Mouse (Mus musculus): ENCODE results near the gene Plpp3. TPM values are rescaled to one million over a fixed set of nuclear protein-coding genes. Genes with fewer than 3 reads are reported as not detected.

Plpp3 gene
- total and polyA plus RNA-seq, 2 experiments from 2014 or later: 167 to 180 TPM

DNA sequence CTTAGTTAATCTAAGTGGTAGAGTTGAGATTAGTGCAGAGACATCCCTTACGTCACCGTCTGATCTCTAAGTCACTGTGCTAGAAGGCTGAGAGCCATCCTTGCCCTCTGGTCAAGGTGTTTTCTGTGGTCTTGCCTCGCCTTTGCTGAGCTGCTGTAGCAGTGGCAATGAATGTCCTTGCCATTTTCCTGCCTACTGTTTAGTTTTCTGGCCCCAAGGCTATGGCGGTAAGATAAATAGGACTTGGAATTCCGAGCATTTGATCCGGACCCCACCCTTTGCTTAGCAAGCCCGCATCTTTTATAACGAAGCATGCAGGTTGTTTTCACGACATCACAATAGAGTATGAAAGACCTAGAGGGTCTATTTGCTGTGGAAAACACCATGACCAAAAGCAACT lies 38.1 kb downstream of the Plpp3 start:
- DNase-seq (ENCODE audit: low spot score): no peak
- Histone ChIP-seq H3K27ac (no peak overlapping the region), H3K4me1 (ENCODE audit: insufficient read depth, low read length) (0 out of 2 replicates have a peak, but pooled peaks cover 3% of the 10 kb centered on the region), H3K9ac (replicated peaks; ENCODE audit: low read length) (no peak overlapping the region), H3K4me3 (ENCODE audit: low read length) (no peak overlapping the region), H3K4me2 (ENCODE audit: low read depth, low read length) (no peak overlapping the region), H3K27me3 (ENCODE audit: insufficient read depth, low read length) (no peaks in the 10 kb centered on the region), H3K9me3 (ENCODE audit: low read length) (no peaks in the 10 kb centered on the region), H3K36me3 (ENCODE audit: insufficient read depth, low read length) (no peaks in the 10 kb centered on the region)
- no peak for TF ChIP-seq CTCF (IDR thresholded peaks at IDR 0.05; ENCODE audit: low read depth)
- ATAC-seq: no peak
- 75% methylated on average over 9 of the region's 9 CpGs for WGBS

DNA sequence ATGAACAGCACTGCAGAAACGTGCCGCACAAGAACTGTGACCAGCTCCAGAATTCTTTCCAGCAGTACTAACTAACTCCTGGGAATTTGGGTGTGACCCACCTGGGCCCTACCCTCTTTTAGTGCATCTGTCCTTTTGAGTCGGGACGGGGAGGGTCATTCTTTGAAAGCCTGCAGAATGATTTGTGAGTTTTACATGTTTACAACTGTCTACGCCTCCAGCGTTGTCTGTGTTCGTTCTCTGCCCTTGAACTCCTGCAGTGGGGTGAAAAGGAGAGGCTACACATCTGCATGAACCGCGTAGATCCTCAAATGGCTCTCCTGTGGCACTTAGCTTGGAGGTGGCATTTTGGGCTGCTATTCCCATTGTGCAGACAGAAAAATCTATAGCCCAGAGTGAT lies 39.0 kb downstream of the Plpp3 start:
- no peak for TF ChIP-seq CTCF (IDR thresholded peaks at IDR 0.05; ENCODE audit: low read depth)
- no peak overlapping the region for H3K27ac ChIP-seq
- H3K9me3 ChIP-seq (ENCODE audit: low read length): no peaks in the 10 kb centered on the region
- H3K9ac ChIP-seq (replicated peaks; ENCODE audit: low read length): no peak overlapping the region
- H3K36me3 ChIP-seq (ENCODE audit: insufficient read depth, low read length): no peaks in the 10 kb centered on the region
- WGBS: 77% methylated on average over 9 of the region's 9 CpGs
- H3K4me1 ChIP-seq (ENCODE audit: insufficient read depth, low read length): no peaks in the 10 kb centered on the region
- ATAC-seq: no peak
- DNase-seq (ENCODE audit: low spot score): no peak
- H3K27me3 ChIP-seq (ENCODE audit: insufficient read depth, low read length): no peaks in the 10 kb centered on the region
- H3K4me3 ChIP-seq (ENCODE audit: low read length): no peak overlapping the region
- H3K4me2 ChIP-seq (ENCODE audit: low read depth, low read length): no peak overlapping the region

DNA sequence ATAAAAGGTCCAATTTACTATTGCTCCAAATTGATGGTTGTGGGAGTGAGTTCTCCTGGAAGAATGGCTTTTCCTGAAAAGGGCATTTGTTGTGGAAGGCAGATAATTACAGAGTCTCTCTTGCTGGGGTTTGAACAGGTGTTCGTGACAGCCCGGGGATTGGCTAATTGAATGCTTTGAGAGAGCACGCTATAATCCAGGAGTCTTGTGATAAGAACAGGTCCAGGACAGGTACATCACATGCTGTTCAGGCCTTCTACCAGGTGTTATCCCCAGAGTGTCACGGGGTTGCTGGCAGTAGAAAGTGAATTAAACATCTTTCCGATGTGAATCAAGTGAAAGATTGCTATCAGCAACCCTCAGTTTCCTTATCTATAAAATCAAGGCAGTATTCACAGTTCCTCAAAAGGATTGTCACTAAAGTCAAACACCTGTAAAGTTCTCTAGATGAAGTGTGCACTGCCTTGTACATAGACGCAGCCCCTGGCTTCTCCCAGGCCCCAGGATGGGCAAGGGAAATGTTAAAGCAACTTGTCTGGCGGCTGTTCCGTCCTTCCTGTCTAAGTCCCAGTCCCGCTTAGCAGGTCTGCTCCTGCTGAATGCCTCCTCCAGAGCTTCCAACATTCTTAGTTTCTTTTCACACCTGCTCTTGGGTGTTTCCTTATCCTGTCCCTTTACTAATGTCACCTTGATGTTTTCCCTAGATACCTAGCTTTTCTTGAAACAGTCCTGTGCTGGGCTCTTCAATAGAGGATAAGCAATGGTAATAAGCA lies 40.0 kb downstream of the Plpp3 start:
- Histone ChIP-seq H3K4me3 (ENCODE audit: low read length) (no peak overlapping the region), H3K27ac (no peak overlapping the region), H3K27me3 (ENCODE audit: insufficient read depth, low read length) (no peaks in the 10 kb centered on the region), H3K9ac (replicated peaks; ENCODE audit: low read length) (no peak overlapping the region), H3K4me2 (ENCODE audit: low read depth, low read length) (no peak overlapping the region), H3K9me3 (ENCODE audit: low read length) (no peaks in the 10 kb centered on the region), H3K36me3 (ENCODE audit: insufficient read depth, low read length) (no peaks in the 10 kb centered on the region), H3K4me1 (ENCODE audit: insufficient read depth, low read length) (no peaks in the 10 kb centered on the region)
- 74% methylated on average over 9 of the region's 9 CpGs for WGBS
- DNase-seq (ENCODE audit: low spot score) (no peak), ATAC-seq (no peak)
- TF ChIP-seq CTCF (IDR thresholded peaks at IDR 0.05; ENCODE audit: low read depth): no peak

GRCm38 (mm10) chr4:105198696-105199095 lies 41.5 kb downstream of the Plpp3 start:
- ATAC-seq (no peak), DNase-seq (ENCODE audit: low spot score) (no peak)
- H3K27me3 ChIP-seq (ENCODE audit: insufficient read depth, low read length): no peaks in the 10 kb centered on the region
- no peak overlapping the region for H3K9ac ChIP-seq (replicated peaks; ENCODE audit: low read length)
- no peaks in the 10 kb centered on the region for H3K36me3 ChIP-seq (ENCODE audit: insufficient read depth, low read length)
- no peaks in the 10 kb centered on the region for H3K9me3 ChIP-seq (ENCODE audit: low read length)
- H3K27ac ChIP-seq: no peak overlapping the region
- H3K4me1 ChIP-seq (ENCODE audit: insufficient read depth, low read length): no peaks in the 10 kb centered on the region
- no peak overlapping the region for H3K4me2 ChIP-seq (ENCODE audit: low read depth, low read length)
- no peak overlapping the region for H3K4me3 ChIP-seq (ENCODE audit: low read length)
- TF ChIP-seq CTCF (IDR thresholded peaks at IDR 0.05; ENCODE audit: low read depth): no peak
- whole genome bisulfite sequencing: 80% methylated on average over 5 of the region's 5 CpGs

DNA sequence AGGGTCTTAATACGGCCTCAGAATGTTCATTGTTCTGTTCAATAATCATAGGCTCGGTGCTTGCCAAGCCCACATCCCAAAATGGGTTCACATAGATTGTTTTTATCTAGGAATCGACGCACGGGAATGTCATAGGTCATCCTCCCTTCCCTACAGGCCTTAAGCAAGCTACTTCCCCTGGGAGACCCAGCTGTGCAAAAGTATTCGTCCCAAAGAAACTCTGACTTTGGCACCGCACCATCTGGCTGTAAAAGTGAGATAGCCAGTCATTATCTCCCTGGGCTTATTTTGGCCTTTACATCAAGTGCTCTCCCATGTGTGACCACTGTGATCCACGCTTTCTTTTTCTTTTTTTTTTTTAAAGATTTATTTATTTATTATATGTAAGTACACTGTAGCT lies 42.2 kb downstream of the Plpp3 start:
- Histone ChIP-seq H3K27me3 (ENCODE audit: insufficient read depth, low read length) (no peaks in the 10 kb centered on the region), H3K36me3 (ENCODE audit: insufficient read depth, low read length) (no peaks in the 10 kb centered on the region), H3K4me1 (ENCODE audit: insufficient read depth, low read length) (0 out of 2 replicates have a peak, but pooled peaks cover 6% of the 10 kb centered on the region), H3K4me3 (ENCODE audit: low read length) (no peak overlapping the region), H3K4me2 (ENCODE audit: low read depth, low read length) (no peak overlapping the region), H3K9me3 (ENCODE audit: low read length) (no peaks in the 10 kb centered on the region), H3K27ac (no peak overlapping the region), H3K9ac (replicated peaks; ENCODE audit: low read length) (no peak overlapping the region)
- DNase-seq (ENCODE audit: low spot score): no peak
- no peak for TF ChIP-seq CTCF (IDR thresholded peaks at IDR 0.05; ENCODE audit: low read depth)
- ATAC-seq: no peak
- 76% methylated on average over 8 of the region's 8 CpGs for WGBS

DNA sequence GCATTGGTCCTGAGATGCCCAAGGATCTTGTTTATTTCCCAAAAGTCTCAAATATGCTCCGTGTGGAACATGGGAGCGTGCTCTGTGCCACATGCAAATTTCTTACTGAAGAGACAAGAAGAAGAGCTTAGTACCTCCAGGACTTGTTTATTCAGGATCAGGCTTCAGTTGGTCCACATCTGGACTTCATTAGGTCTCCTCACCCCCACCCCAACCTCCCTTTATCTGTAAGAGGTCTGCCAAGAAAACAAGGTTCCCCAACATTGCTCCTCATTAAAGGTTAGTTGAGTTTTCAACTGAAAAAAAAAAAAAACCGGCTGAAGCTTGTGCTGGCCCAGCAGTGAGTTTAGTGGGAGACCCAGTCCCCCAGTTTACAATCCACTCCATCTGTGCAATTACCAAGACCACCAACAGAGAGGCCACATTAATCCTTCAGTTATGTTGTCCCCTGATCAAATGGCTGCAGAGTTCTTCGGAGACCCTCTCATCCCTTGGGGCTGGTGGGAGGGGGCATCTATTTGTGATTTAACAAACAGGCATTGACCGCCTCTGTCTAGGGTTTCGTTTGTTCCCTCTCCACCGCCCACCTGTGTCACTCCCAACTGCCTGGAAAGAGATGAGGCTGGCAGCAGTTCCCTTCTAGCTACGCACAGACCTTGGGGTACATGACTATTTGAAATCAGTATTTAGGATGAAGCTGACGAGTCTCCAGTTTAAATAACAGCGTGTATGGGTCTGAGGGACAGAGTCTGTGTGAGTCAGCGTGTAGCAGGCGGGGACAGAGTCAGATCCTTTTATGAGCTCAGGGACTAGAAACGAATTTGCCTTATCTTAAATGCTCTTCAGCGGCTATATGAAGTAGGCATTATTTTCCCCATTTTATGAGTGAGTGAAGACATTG lies 43.7 kb downstream of the Plpp3 start:
- no peak for ATAC-seq
- no peak overlapping the region for H3K4me2 ChIP-seq (ENCODE audit: low read depth, low read length)

More for the DNA sequence above, 43.7 kb downstream of the Plpp3 start:
- TF ChIP-seq CTCF (IDR thresholded peaks at IDR 0.05; ENCODE audit: low read depth): no peak
- no peak for DNase-seq (ENCODE audit: low spot score)
- H3K4me3 ChIP-seq (ENCODE audit: low read length): no peak overlapping the region
- no peaks in the 10 kb centered on the region for H3K9me3 ChIP-seq (ENCODE audit: low read length)
- no peak overlapping the region for H3K27ac ChIP-seq
- H3K36me3 ChIP-seq (ENCODE audit: insufficient read depth, low read length): no peaks in the 10 kb centered on the region
- peaks cover 21% of the 10 kb centered on the region; the same call in 1 of the 2 replicates for H3K4me1 ChIP-seq (ENCODE audit: insufficient read depth, low read length)
- no peaks in the 10 kb centered on the region for H3K27me3 ChIP-seq (ENCODE audit: insufficient read depth, low read length)
- H3K9ac ChIP-seq (replicated peaks; ENCODE audit: low read length): no peak overlapping the region
- WGBS: 55% methylated on average over 14 of the region's 14 CpGs
